Mouse (Mus musculus): ENCODE results near the gene Ankle2. TPM values are rescaled to one million over a fixed set of nuclear protein-coding genes. Genes with fewer than 3 reads are reported as not detected.

Ankle2 gene
- 10 to 100 TPM; 27.9 to 29.8 TPM for total RNA-seq (2021)

DNA sequence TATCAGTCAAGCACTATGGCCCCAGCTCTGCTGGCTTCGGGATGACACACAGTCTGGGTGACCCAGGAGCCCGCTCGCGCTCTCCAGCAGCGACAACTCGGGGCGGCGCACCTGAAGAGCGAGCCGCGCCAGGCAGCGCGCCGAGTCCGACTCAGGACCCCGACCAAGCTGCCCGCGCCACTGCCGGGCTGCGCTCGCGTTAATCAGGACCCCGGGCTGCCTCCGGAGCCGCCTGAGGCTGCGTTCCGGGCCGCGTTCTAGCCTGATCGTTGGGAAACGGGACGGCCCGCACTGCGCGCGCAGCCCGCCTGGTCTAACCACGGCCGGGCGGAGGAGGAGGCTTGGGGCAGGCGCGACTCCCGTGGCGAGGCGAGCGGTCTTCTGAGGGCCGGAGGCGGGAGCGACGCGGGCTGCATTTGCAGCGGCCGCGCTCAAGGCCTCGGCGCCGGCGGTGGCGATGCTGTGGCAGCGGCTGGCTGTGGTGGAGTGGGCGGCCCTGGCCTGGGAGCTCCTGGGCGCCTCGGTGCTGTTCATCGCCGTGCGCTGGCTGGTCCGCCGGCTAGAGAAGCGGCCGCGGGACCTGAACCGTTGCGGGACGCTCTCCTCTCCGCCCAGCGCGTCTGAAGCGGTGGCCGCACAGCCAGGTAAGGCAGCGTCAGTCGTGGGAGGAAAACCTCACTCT lies at the start of gene Ankle2:
TSS of gene Ankle2 (plus strand) at position 225 of the 682 bp plus-strand sequence.
- peak; percentile 95 for DNase-seq

DNA sequence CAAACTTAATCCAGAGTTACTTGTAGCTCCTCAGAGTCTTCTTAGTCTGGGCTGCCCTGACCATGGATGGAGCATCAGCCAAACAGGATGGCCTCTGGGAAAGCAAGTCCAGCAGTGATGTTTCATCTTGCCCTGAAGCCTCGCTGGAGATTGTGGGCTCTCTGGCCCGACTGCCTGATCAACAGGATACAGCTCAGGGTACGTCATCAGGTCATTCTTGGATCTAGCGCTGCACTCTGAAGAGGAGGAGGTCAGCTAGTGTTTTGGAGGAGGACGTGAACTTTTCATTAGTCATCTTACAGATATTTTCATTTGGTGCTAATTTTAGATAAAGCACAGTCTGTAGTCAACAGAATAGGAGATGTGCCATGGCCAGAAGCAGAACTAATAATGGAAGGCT lies 49.1 kb upstream of the Ankle2 start:
- DNase-seq, result no peak

DNA sequence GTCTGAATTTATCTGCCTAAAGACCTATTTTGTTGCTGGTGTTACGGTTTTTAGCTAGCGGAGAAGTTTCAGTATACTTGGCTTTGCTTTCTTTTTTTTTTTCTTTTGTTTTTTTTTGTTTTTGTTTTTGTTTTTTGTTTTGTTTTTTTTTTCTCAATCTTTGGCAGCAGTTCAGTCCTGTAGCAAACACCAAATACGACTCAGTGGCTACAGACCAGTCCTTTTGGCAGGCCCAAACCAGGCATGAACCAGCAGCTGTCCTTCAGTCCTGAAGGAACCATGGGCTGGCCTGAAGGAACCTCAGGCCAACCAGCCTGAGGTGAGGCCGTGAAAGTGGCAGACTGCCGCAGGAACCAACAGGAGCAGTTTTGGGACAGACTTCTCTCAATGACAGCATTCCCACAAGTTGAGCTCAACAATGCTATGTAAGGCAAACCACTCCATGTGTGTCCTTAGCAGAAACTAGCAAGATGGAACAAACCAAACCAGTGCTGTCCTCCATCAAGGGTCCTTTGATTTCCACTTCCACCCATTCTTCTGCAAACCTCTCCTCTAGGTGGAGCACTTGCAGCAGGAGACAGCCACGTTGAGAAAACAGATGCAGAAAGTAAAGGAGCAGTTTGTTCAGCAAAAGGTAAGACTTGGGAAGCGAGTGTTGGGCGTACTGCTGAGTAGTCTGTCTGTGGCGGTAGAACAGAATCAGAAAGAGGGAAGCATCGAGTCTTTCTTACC lies 27.5 kb upstream of the Ankle2 start:
- DNase-seq, result no peak

DNA sequence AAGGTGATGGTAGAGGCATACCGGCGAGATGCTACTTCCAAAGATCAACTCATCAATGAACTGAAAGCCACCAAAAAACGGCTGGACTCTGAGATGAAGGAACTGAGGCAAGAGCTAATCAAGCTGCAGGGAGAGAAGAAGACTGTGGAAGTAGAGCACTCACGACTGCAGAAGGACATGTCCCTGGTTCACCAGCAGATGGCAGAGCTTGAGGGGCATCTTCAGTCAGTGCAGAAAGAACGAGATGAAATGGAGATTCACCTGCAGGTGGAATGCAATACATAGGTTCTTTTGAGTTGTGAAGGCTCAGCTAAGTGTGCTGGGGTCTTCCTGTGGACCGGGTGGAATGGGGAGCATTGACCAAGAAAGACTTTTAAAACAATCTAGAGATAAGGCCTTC lies 26.0 kb upstream of the Ankle2 start:
- no peak for DNase-seq

DNA sequence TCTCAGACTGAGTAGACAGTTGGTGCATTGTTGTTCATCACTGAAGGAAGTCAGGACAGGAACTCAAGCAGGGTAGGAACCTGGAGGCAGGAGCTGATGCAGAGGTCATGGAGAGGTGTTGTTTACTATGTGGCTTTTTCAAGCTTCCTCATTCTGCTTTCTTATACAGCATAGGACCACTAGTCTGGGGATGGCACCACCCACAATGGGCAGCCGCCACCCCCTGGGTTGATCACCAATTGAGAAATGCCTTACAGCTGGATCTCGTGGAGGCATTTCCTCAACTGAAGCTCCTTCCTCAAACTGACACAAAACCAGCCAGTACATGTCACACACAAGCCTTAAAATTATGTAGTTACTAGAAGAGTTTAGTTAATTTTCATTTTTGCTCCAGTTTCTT lies 19.5 kb upstream of the Ankle2 start:
- DNase-seq, result no peak

DNA sequence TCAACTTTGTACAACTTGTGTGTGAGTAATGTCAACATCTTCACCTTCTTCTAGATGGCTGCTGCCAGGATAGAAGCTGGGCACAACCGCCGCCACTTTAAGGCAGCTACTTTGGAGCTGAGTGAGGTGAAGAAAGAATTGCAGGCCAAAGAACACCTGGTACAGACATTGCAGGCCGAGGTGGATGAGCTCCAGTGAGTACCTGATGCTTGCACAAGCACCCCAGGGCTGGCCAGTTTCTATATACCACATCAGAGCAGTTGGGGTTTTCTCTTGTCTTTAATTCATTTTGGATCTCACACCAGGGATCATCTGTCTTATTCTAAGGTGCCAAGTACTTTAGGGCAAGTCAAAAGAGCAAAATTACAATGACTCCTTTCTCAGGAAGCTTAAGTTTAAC lies 14.0 kb upstream of the Ankle2 start:
- DNase-seq, result no peak

DNA sequence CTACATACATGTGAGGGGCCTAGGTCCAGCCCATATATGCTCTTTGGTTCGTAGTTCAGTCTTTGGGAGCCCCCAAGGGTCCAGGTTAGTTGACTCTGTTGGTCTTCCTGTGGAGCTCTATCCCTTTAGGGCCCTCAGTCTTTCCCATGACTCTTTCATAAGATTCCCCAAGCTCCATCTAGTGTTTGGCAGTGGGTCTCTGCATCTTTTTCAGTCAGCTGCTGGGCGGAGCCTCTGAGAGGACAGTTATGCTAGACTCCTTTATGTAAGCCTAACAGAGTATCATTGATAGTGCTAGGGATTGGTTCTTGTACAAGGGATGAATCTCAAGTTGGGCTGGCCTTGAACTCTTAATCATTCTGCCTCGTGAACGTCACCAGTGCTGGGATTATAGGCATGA lies 10.5 kb upstream of the Ankle2 start:
- DNase-seq, result no peak

DNA sequence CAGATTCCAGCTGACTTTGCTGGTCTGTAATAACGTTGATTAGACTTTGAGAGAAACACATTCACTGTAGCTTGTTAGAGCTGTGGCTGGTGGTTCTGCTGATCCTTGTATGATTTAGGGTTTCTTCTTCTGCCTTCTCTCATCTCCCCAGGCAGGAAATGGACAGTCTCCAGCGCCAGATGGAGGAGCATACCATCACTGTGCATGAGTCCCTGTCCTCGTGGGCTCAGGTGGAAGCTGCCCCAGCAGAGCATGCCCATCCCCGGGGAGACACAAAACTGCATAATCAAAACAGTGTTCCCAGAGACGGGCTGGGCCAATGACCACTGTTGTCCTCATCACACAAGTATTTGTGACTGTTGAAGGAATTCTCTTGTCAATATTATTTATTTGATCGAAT lies 8.0 kb upstream of the Ankle2 start:
- DNase-seq, result no peak

DNA sequence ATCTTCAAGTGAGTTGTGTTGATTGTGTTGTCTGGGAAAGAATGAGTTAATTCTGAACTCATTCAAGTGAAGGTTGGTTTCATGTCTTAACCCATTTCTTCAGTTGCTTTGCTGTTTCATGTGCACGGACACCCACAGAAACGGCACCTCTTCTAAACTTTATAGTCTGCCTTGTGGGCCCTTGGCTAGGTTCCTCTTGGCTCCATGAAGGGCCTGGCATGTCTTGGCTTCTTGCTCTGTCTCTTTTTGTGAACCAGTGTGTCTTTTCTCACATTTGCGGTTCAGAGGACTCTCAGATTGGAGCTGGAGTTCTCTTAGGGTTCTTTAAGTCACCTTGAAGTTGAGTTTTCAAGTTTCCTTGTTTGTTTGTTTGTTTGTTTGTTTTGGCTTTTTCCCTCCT lies 5.7 kb upstream of the Ankle2 start:
- no peak for DNase-seq

DNA sequence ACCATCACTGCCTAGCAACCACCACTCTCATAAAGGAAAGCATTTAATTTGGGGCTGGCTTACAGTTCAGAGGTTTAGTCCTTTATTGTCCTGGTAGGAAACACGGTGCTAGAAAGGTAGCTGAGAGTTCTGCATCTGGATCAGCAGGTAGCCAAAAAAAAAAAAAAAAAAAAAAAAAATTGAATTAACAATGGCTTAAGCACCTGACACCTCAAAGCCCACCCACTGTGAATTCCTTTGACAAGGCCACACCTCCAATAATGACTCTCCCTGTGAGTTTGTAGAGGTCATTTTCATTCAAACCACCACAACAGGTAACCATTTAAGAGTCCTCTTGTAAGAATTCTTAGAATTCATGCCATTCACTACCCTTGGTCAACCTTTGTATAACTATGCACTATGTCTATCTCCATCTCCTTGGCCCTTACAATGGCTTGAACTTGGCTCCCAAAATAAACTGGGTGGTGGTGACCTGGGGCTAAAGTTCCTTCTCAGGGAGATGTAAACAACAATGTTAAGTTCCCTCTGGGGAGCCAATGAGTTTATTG lies 3.4 kb upstream of the Ankle2 start:
- no peak for DNase-seq

DNA sequence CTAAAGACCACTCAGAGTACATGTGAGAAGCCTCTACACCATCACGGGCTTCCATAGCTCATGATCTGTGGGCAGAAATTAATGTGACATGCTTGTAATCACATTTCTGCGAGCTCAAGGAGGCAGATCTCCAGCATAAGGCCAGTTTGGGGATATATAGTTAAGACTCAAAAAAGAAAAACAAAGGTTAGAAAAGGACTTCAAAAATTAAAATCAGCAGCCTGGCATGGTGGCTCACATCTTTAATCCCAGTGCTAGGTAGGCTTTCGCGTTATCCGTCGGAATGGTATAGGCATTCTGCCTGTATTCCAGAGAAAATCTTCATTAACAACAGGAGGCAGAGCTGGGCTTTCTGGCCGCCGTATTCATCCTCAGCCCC lies 414 bp upstream of the Ankle2 start:
- DNase-seq, result no peak

DNA sequence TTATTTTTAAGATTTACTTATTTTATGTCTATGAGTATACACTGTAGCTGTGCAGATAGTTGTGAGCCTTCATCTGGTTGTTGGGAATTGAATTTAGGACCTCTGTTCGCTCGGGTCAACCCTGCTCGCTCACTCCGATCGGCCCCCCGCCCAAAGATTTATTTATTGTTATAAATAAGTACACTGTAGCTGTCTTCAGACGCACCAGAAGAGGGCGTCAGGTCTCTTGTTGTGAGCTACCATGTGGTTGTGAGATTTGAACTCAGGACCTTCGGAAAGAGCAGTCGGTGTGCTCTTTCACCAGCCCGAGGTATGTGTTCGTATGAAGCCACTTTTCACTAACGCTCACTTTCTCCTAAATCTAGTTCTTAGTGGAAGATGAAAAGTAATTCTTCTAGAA lies 834 bp downstream of the Ankle2 start:
- DNase-seq, result peak; percentile 16

DNA sequence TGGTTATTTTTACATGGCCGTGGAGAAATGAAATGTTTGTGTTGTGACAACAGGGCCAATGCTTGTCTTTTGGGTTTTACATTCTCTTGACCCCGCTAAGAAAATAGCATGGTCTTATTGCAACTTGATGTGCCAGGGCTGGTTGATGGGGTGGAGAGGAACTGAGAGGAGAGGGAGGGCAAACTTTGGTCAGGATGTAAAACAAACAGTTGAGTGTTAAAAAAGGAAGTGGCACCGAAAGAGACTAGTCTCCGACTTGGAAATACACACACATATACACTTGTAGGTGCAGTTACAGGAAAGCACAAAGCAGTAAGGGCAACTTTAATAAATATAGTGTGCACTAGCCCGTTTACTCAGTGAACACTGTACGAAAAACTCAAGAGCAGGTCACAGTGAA lies 1.5 kb downstream of the Ankle2 start:
- DNase-seq, result no peak

DNA sequence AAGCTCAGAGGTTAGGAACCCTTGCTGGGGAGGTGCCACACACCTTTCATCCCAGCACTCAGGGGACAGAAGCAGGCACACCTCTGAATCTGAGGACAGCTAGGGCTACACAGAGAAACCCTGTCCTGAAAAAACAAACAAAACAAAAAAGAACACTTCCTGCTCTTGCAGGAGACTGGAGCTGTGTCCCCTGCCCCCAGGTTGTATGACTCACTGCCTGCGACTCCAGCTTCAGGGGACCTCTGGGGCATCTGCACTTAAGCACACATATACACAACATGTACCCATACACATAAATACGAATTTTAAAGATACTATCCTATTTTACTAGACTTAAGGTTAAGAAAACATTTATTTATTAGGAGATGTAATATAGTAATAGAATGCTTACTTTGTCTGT lies 13.3 kb downstream of the Ankle2 start:
- DNase-seq, result no peak

DNA sequence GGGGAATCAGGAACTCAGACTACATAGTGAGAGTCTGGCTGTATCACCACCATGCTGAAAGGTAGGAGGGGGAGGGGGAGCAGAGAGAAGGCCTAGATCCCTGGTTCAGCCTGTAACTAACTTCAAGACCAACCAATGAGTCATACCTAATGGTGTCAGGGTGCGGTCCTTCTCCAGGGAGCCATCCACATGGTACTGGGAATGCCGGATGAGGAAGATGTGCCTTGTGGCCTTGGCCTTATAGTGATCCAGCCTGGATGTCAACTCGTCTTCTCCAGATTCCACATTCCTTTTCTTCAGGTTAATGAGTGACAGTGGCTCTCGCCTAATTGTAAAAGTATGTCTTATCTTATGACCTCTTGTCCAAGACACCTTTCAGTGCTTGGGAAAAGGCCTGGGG lies 36.1 kb downstream of the Ankle2 start:
- no peak for DNase-seq

DNA sequence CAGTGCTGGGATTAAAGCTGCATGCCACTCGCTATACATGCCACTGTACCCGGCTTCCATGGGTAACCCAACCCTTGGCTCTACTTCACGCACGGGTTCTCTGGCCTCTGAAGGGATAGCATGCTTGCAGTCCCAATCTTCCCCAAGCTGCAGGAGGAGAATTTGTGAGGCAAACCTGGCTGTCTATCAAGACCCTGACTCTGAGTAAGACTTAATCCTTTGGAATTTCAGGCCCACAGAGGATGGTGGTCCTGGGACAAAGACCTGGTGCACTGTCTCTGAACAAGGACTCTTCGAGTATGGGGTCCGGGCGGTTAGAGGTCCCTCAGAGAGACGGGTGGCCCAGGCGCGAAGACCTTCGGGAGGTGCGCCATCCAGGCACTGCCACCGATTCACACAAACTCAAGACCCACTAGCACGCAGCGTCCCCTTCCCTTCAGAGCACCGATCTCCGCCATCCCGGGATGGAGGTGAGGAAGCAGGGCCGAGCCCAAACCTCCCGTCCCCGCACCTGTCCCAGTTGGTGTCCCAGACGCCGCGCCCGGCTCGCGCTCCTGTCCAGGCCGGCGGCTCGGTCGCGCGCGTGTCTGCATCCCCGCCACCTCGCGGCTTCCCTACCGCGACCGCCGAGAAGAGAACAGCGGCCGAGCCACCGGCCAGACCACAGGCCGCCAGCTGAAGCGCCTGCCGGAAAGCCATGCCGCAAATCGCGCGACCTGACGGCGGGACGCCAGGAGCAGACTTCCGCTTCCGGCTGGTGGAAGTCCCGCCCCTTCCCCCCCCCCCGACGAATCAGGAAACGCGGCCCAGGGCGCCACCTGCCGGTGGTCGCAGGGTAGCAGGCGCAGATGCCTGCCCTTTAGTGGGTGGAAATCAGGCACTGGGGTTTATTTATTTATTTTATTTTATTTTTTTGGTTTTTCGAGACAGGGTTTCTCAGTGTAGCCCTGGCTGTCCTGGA lies 38.6 kb downstream of the Ankle2 start, which contains the start of gene Pgam5:
TSS of gene Pgam5 (minus strand) at position 773 of the 961 bp plus-strand sequence.
- peak; percentile 95 for DNase-seq

DNA sequence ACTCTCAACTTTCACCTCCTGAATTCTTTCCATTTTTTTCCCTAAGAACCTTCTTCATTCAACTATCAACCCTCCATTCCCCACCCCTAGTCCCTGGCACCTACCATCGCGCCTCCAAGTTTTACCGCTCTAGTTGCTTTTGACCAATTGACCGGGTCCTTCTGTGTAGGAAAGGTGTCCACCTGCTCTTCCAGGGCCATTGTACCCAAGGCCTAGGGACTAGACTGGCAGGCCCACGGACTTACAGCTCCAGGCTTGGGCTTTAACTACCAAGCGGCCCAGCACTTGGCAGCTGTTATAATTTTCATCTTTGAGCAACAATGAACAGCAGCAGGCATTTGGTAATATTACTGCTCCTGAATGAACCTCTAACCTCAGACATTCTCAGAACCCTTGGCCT lies 39.4 kb downstream of the Ankle2 start:
- no peak for DNase-seq

DNA sequence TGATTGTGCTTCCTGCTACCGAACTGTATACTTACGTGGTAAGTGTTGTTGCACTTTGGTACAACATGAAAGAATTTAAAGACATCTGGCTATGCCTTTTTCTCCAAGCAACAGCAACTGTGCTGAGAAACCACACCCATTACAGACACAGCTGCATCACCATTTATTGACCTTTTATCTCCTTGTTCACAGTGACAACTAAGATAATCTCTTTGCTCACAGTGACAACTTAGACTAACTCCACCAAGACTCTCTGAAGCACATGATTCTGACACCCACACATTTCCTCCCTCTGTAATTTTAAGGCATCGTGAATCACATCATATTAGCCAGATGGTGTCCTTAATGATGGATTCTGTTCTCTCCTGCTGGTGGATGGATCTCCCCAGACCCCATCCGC lies 43.3 kb downstream of the Ankle2 start:
- DNase-seq, result no peak

DNA sequence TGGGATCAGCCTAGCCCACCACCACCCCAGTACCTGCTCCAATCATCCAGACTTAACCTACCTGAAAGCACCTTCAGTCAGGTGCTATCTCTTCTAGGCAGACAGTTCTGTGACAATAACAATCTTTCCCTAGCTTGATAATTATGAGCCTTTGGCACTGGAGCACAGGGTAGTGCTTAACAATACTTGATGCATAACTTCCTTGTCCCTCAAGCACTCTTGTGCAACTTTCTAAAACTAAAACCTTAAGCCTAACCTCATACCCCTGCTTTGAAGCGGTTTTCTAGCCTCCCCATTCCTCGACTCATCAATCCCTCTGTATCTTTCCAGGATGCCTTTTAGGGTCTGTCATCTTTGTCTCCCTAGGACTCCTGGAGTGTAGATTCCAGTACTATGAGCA lies 44.0 kb downstream of the Ankle2 start:
- no peak for DNase-seq

DNA sequence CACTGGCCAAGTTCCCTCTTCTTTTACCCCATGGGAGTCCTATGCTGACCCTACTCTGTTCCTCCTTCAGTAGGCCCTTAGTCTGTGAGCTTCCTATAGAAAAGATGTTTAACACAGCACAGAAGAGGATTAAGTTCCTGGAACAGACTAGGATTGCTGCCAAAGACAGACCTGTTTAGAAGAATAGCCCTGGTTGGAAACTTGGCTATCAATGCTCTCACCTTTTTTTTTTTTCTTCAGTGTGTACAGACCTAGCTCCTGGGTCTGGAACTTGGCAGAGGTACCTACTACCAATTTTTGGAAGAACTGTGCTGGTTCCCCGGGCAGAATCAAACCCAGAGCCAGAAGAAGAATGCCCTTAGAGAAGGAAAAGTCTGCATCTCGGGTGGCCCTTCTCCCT lies 45.6 kb downstream of the Ankle2 start:
- DNase-seq, result no peak

DNA sequence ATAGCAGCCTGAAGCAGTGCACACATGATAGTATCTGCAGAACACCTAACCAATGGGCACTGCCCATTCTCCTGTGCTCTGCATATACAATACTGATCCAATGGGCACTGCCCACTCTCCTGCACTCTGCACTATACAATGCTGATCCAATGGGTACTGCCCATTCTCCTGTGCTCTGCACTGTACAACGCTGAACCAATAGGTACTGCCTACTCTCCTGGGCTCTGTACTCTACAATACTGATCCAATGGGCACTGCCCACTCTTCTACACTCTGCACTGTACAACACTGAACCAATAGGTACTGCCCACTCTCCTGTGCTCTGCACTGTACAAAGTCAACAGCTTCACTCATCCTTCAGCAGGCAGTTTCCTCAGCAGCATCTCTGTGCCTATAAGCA lies 46.1 kb downstream of the Ankle2 start:
- no peak for DNase-seq

DNA sequence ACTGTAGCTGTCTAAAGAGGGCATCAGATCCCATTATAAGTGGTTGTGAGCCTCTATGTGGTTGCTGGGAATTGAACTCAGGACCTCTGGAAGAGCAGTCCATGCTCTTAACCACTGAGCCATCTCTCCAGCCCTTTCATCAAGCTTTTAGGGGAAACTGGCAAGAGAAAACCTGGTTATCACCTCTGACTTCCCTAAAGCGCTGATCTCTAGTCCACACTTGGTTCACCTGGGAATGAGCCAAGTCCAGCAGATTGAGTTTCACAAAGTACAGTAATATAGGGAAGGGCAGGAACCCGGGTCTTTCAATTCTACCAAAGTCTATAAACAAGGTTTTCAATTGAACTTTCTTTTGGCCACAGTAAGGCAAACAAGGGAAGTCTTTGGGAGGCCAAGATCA lies 51.2 kb downstream of the Ankle2 start:
- DNase-seq, result no peak

DNA sequence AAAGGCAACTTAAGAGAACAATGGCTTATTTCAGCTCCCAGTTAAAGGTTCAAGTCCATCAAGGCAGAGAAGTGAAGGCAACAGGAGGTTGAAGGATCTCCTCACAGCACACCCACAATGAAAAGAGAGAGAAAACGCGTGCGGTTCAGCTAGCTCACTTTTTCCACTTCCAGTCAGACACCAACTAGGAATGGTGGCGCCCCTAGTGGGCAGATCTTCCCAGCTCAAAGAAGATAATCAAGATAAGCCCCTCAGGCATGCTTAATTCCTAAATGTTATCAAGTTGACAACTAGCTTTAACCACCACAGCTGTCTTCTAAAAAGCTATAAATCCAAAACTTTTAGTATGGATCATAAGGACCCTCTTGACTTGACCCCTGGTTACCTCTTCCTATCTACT lies 53.7 kb downstream of the Ankle2 start:
- DNase-seq, result peak; percentile 67

All from heart, postnatal 4 days (tissue).